Mouse (Mus musculus) cerebellum, adult 2 months (tissue): ENCODE measurements at regions not wholly inside any gene's neighbourhood (a gene's known extent, or its start where the extent isn't known, plus 50 kb on each side); places are given as distances from the start of the nearest gene placed in this dataset.

Experiments
- DNase-seq, 2 experiments: peaks; one replicate each; pipeline ENCODE4 v3.0.0; 2021
- H3K27ac ChIP-seq: fragments of 200-500 bp; 2 replicates; pipeline ENCODE4 v1.5.1; 2012; ENCODE audit warnings: low read length, control low read depth, inconsistent platforms; ENCODE audit not compliant: insufficient read depth
- H3K27me3 ChIP-seq: fragments of 200-500 bp; 2 replicates; pipeline ENCODE4 v1.6.1; 2012; ENCODE audit warnings: inconsistent platforms, mild to moderate bottlenecking, low read length, moderate library complexity; ENCODE audit not compliant: control insufficient read depth, insufficient read depth
- H3K4me1 ChIP-seq: fragments of 200-500 bp; 2 replicates; pipeline ENCODE4 v1.6.1; 2011; ENCODE audit warnings: low read length; ENCODE audit not compliant: control insufficient read depth, insufficient read depth
- H3K4me3 ChIP-seq: fragments of 200-500 bp; replicated peaks from 2 replicates; pipeline ENCODE3; 2011; ENCODE audit warnings: mild to moderate bottlenecking, low read depth, low read length, control low read depth; ENCODE audit not compliant: insufficient read depth
- CTCF ChIP-seq: fragments of 200-500 bp; IDR thresholded peaks from 2 replicates; pipeline ENCODE4 v1.5.1; 2011; ENCODE audit warnings: low read depth, mild to moderate bottlenecking, control low read depth, low read length, moderate library complexity, borderline replicate concordance; ENCODE audit not compliant: insufficient read depth
- POLR2A ChIP-seq: fragments of 200-500 bp; IDR thresholded peaks from 2 replicates; pipeline ENCODE4 v1.6.1; 2011; ENCODE audit warnings: low read length, control low read depth, borderline replicate concordance; ENCODE audit not compliant: insufficient read depth
- WGBS: fragments of 180-500 bp; shearing (Covaris S2); methylation state at CpG from one replicate; pipeline ENCODE4 v1.1.7; 2018; 5-methylcytosine and 5-hydroxymethylcytosine counted together

GRCm38 (mm10) chr4:127707126-127707525 lies 263.6 kb downstream of the CK137956 start:
- Histone ChIP-seq H3K4me1 (no peaks in the 10 kb centered on the region), H3K27me3 (no peaks in the 10 kb centered on the region), H3K4me3 (no peak overlapping the region), H3K27ac (no peak overlapping the region)
- TF ChIP-seq POLR2A (no peak), CTCF (no peak)
- 61% methylated on average over 3 of the region's 3 CpGs for WGBS
- DNase-seq: no peak

- no peak overlapping the region for H3K27ac ChIP-seq
- DNase-seq: no peak
- no peaks in the 10 kb centered on the region for H3K27me3 ChIP-seq
- H3K4me1 ChIP-seq: no peaks in the 10 kb centered on the region
- TF ChIP-seq CTCF (no peak), POLR2A (no peak)
- 94% methylated on average over 11 of the region's 11 CpGs for WGBS
- no peak overlapping the region for H3K4me3 ChIP-seq
These were observed 269.1 kb downstream of the CK137956 start for GRCm38 (mm10) chr4:127701651-127702050.

GRCm38 (mm10) chr4:127689986-127690385 lies 280.8 kb downstream of the CK137956 start:
- Histone ChIP-seq H3K4me3 (no peak overlapping the region), H3K27me3 (no peaks in the 10 kb centered on the region), H3K4me1 (no peaks in the 10 kb centered on the region), H3K27ac (no peak overlapping the region)
- no peak for DNase-seq
- TF ChIP-seq POLR2A (no peak), CTCF (no peak)
- WGBS: 56% methylated on average over 4 of the region's 4 CpGs

GRCm38 (mm10) chr4:127685021-127685420 lies 285.7 kb downstream of the CK137956 start:
- Histone ChIP-seq H3K27me3 (no peaks in the 10 kb centered on the region), H3K4me3 (no peak overlapping the region), H3K27ac (no peak overlapping the region), H3K4me1 (no peaks in the 10 kb centered on the region)
- no peak for DNase-seq
- WGBS: 79% methylated on average over 3 of the region's 3 CpGs
- no peak for TF ChIP-seq POLR2A
- no peak for TF ChIP-seq CTCF

- H3K27me3 ChIP-seq: no peaks in the 10 kb centered on the region
- no peak for DNase-seq
- H3K4me3 ChIP-seq: no peak overlapping the region
- H3K4me1 ChIP-seq: no peaks in the 10 kb centered on the region
- H3K27ac ChIP-seq: no peak overlapping the region
- TF ChIP-seq CTCF (no peak), POLR2A (no peak)
- 37% methylated on average over 4 of the region's 4 CpGs for WGBS
These were observed 291.4 kb downstream of the CK137956 start for GRCm38 (mm10) chr4:127679391-127679790.

GRCm38 (mm10) chr4:127678437-127678836 lies 292.3 kb downstream of the CK137956 start:
- Histone ChIP-seq H3K4me3 (no peak overlapping the region), H3K4me1 (no peaks in the 10 kb centered on the region), H3K27ac (no peak overlapping the region), H3K27me3 (no peaks in the 10 kb centered on the region)
- TF ChIP-seq POLR2A: no peak
- TF ChIP-seq CTCF: peak; percentile 9; the same call in 1 of the 2 replicates
- no peak for DNase-seq
- WGBS: 64% methylated on average over 5 of the region's 5 CpGs

GRCm38 (mm10) chr4:127675745-127676315 lies 294.9 kb downstream of the CK137956 start:
- H3K4me3 ChIP-seq: no peak overlapping the region
- no peak overlapping the region for H3K27ac ChIP-seq
- no peaks in the 10 kb centered on the region; the same call in 1 of the 2 replicates for H3K27me3 ChIP-seq
- no peak for DNase-seq
- H3K4me1 ChIP-seq: no peaks in the 10 kb centered on the region
- WGBS: 74% methylated on average over 16 of the region's 16 CpGs
- TF ChIP-seq POLR2A (no peak), CTCF (no peak)

- TF ChIP-seq CTCF (no peak), POLR2A (no peak)
- 94% methylated on average over 1 of the region's 1 CpGs for WGBS
- no peaks in the 10 kb centered on the region for H3K4me1 ChIP-seq
- DNase-seq: no peak
- no peak overlapping the region for H3K27ac ChIP-seq
- H3K4me3 ChIP-seq: no peak overlapping the region
- H3K27me3 ChIP-seq: no peaks in the 10 kb centered on the region
These were observed 302.0 kb upstream of the Gjb5 start for GRCm38 (mm10) chr4:127659950-127660349.
